Mouse (Mus musculus) monocyte, adult 59 days (primary cell): ENCODE measurements around the gene 1700006A11Rik. TPM values are rescaled to one million over a fixed set of nuclear protein-coding genes. Genes with fewer than 3 reads are reported as not detected.

Source experiments
- total RNA-seq, 2 experiments: library from RNA; stranded (reverse); gene quantifications; one replicate each; pipeline ENCODE4 v1.2.4; 2023

The 1700006A11Rik gene
- not detected for total RNA-seq

GRCm38 (mm10) chr3:124425940-124426339 is at the start of gene 1700006A11Rik:
1700006A11Rik (minus strand) TSS chr3:124426040.

Other genes starting within 250 kb of the 1700006A11Rik start
- not detected for gene Tram1l1, start 105.2 kb downstream of the 1700006A11Rik start, total RNA-seq
- gene 1700003H04Rik, start 155.1 kb upstream of the 1700006A11Rik start, total RNA-seq: not detected